In genomic region chr10:38965857-38966256, GRCm38 (mm10) we compare ENCODE assay signal across 8 mouse cellular contexts. TPM values are rescaled to one million over a fixed set of nuclear protein-coding genes. Genes with fewer than 3 reads are reported as not detected.
DNase-seq lines count a peak whose midpoint lies in the region; ATAC-seq lines count a peak whose summit lies in the region.

No protein-coding gene starts in this region.

- peak overlapping the region; percentile 45 for H3K4me3 ChIP-seq in embryonic facial prominence, embryonic 11.5 days (ENCODE audit: low read depth, low read length)
- H3K4me3 ChIP-seq in limb, embryonic 13.5 days: peak overlapping the region; percentile 55

- no peaks in the 10 kb centered on the region for H3K27me3 ChIP-seq in embryonic facial prominence, embryonic 11.5 days (ENCODE audit: control insufficient read depth, insufficient read depth, low read length)
- no peaks in the 10 kb centered on the region for H3K27me3 ChIP-seq in limb, embryonic 13.5 days

- no peaks in the 10 kb centered on the region for H3K9me3 ChIP-seq in embryonic facial prominence, embryonic 11.5 days (replicated peaks; ENCODE audit: control insufficient read depth, low read length)
- no peaks in the 10 kb centered on the region for H3K9me3 ChIP-seq in limb, embryonic 13.5 days

- H3K4me1 ChIP-seq in embryonic facial prominence, embryonic 11.5 days (ENCODE audit: control insufficient read depth, insufficient read depth, low read length): no peaks in the 10 kb centered on the region; the same call in 1 of the 2 replicates
- peaks cover 43% of the 10 kb centered on the region for H3K4me1 ChIP-seq in limb, embryonic 13.5 days

- H3K27ac ChIP-seq in embryonic facial prominence, embryonic 11.5 days (replicated peaks; ENCODE audit: low read depth, low read length): peak overlapping the region; percentile 20; the same call in 1 of the 2 replicates
- H3K27ac ChIP-seq in limb, embryonic 13.5 days: peak overlapping the region; percentile 87

- intact Hi-C loops in heart, postnatal 10 days (cut with DNase I): loop anchor here (2.0 to 10.0 kb wide), 5 partner anchors 21 to 1831 kb away; partner anchors contain the start of gene Marcks

- peak overlapping the region; percentile 64 for H3K9ac ChIP-seq in embryonic facial prominence, embryonic 11.5 days (replicated peaks; ENCODE audit: low read length)
- peak overlapping the region; percentile 79 for H3K9ac ChIP-seq in limb, embryonic 13.5 days

- peak; percentile 25 for DNase-seq in ovary, postnatal 10 days (ENCODE audit: low spot score)
- DNase-seq in ovary, postnatal 14 days (ENCODE audit: low spot score): no peak
- no peak for DNase-seq in embryonic facial prominence, embryonic 11.5 days (ENCODE audit: low spot score)
- peak; percentile 56 to 68 for DNase-seq in heart, postnatal 10 days
- peak; percentile 40 for DNase-seq in neural tube, embryonic 10.5 days (ENCODE audit: extremely low spot score, low spot score)
- DNase-seq in urinary bladder, postnatal 10 days (ENCODE audit: low spot score): no peak

- peak overlapping the region; percentile 72 for H3K4me2 ChIP-seq in embryonic facial prominence, embryonic 11.5 days (ENCODE audit: low read depth, low read length)
- peak overlapping the region; percentile 80 for H3K4me2 ChIP-seq in limb, embryonic 13.5 days (replicated peaks)

- 1% methylated on average over 14 of the region's 14 CpGs for WGBS in embryonic facial prominence, embryonic 11.5 days
- under 1% methylated on average over 14 of the region's 14 CpGs for WGBS in limb, embryonic 13.5 days

- H3K36me3 ChIP-seq in embryonic facial prominence, embryonic 11.5 days (replicated peaks; ENCODE audit: control insufficient read depth, insufficient read depth, low read depth, low read length): no peaks in the 10 kb centered on the region
- no peaks in the 10 kb centered on the region for H3K36me3 ChIP-seq in limb, embryonic 13.5 days

- ATAC-seq in embryonic facial prominence, embryonic 11.5 days (replicated peaks; ENCODE audit: insufficient number of reproducible peaks, low FRiP score, low TSS enrichment, low read depth): peak; percentile 29; the same call in 1 of the 2 replicates
- peak; percentile 48 for ATAC-seq in limb, embryonic 13.5 days (ENCODE audit: low FRiP score, low read depth)
- no peak for ATAC-seq in erythroblast, adult 5-6 weeks (replicated peaks; ENCODE audit: low FRiP score, poor library complexity, severe bottlenecking)

RNA-seq across cellular contexts. Expression of gene Lama4, which starts 0.5 kb away (rescaled TPM):
- polyA plus RNA-seq in embryonic facial prominence, embryonic 11.5 days (2014; fragmentation: Nextera tagmentation; extraction: Ambion mirVana): 24.8 and 27.4 TPM in 2 replicates
- total RNA-seq in heart, postnatal 10 days (2021): 100 to 1,000 TPM; 207 to 219 TPM
- 55.3 and 62.0 TPM in 2 replicates for polyA plus RNA-seq in limb, embryonic 13.5 days (2015; fragmentation: Nextera tagmentation; extraction: Ambion mirVana)
- total RNA-seq in erythroblast, adult 5-6 weeks (2015; ENCODE audit: low replicate concordance): not detected in 2 replicates
- 0.60 TPM in 1 of 2 replicates, not detected in the other for total RNA-seq in erythroblast, adult 5-6 weeks (2017; ENCODE audit: low replicate concordance)

Comparison
In these comparisons a context has a peak if more than half of its experiments do, and no peak if none do; other contexts are left out.
1. DNase-seq: peak in ovary, postnatal 10 days (single experiment), heart, postnatal 10 days (2 of 2) and neural tube, embryonic 10.5 days (single experiment); none in ovary, postnatal 14 days (single experiment), embryonic facial prominence, embryonic 11.5 days (single experiment) and urinary bladder, postnatal 10 days (single experiment).
2. RNA of gene Lama4, which starts 0.5 kb away (total RNA-seq): 207 to 219 TPM in heart, postnatal 10 days; 0.60 TPM in erythroblast, adult 5-6 weeks; every median in the first group is over 100 times any median in the second.